Mouse (Mus musculus) induced T-regulatory cell, adult 2 months (primary cell): ENCODE results near the gene Ccr10.
A peak's percentile ranks its signal among the peaks of the same experiment; 100 is the strongest.

ENCODE experiments used
- DNase-seq: peaks from one replicate; pipeline ENCODE4 v3.0.0-alpha.2; 2012; ENCODE audit warnings: low read depth

The Ccr10 gene

GRCm38 (mm10) chr11:101154648-101155047 is 20.6 kb downstream of the Ccr10 start:
- no peak for DNase-seq

- no peak for DNase-seq
Observed at GRCm38 (mm10) chr11:101152825-101153224, 22.4 kb downstream of the Ccr10 start.

GRCm38 (mm10) chr11:101151063-101151462 is 24.2 kb downstream of the Ccr10 start:
- DNase-seq = no peak

GRCm38 (mm10) chr11:101149178-101150105 is 25.8 kb downstream of the Ccr10 start:
- no peak for DNase-seq

- DNase-seq = no peak
Observed at GRCm38 (mm10) chr11:101148751-101149150, 26.5 kb downstream of the Ccr10 start.

GRCm38 (mm10) chr11:101146377-101146776 is 28.9 kb downstream of the Ccr10 start:
- DNase-seq = no peak

- peak; percentile 81 for DNase-seq
Observed at GRCm38 (mm10) chr11:101143338-101144225, 31.7 kb downstream of the Ccr10 start.

GRCm38 (mm10) chr11:101142215-101142967 is 32.9 kb downstream of the Ccr10 start:
- DNase-seq = no peak

- DNase-seq = no peak
Observed at GRCm38 (mm10) chr11:101141088-101141487, 34.2 kb downstream of the Ccr10 start.

- peak; percentile 27 for DNase-seq
Observed at GRCm38 (mm10) chr11:101140164-101140819, 35.0 kb downstream of the Ccr10 start.

- no peak for DNase-seq
Observed at GRCm38 (mm10) chr11:101138536-101139181, 36.6 kb downstream of the Ccr10 start.

GRCm38 (mm10) chr11:101137000-101137399 is 38.2 kb downstream of the Ccr10 start:
- DNase-seq = no peak

GRCm38 (mm10) chr11:101134217-101134865 is 40.9 kb downstream of the Ccr10 start:
- DNase-seq = no peak

GRCm38 (mm10) chr11:101133037-101133436 is 42.2 kb downstream of the Ccr10 start:
- DNase-seq = no peak

GRCm38 (mm10) chr11:101131701-101132100 is 43.5 kb downstream of the Ccr10 start:
- peak; percentile 72 for DNase-seq

GRCm38 (mm10) chr11:101131187-101131586 is 44.1 kb downstream of the Ccr10 start:
- no peak for DNase-seq

- DNase-seq = no peak
Observed at GRCm38 (mm10) chr11:101130056-101130756, 45.0 kb downstream of the Ccr10 start.

GRCm38 (mm10) chr11:101128996-101129577 is 46.2 kb downstream of the Ccr10 start:
- DNase-seq = no peak

GRCm38 (mm10) chr11:101127075-101127474 is 48.2 kb downstream of the Ccr10 start:
- DNase-seq = peak; percentile 42
